Mouse (Mus musculus) myocyte (in vitro differentiated cells): ENCODE results near the gene Cacna1e.

Experiments used
- CEBPB ChIP-seq: IDR thresholded peaks from 2 replicates; pipeline ENCODE4 v1.6.1; 2011; ENCODE audit warnings: mild to moderate bottlenecking, moderate library complexity; ENCODE audit not compliant: poor library complexity, insufficient read depth, severe bottlenecking
- MAX ChIP-seq: IDR thresholded peaks from one replicate; pipeline ENCODE4 v1.6.1; 2011; ENCODE audit warnings: low read depth, mild to moderate bottlenecking, control low read depth
- MYOD1 ChIP-seq, 3 experiments: IDR thresholded peaks; one replicate each; pipeline ENCODE4 v1.6.1; 2011; ENCODE audit warnings: control low read depth in 2 of 3, low read depth in 2 of 3, mild to moderate bottlenecking in 2 of 3, moderate library complexity in 1 of 3; ENCODE audit not compliant: insufficient read length in 2 of 3, control insufficient read depth in 1 of 3
- MYOG ChIP-seq, 3 experiments: IDR thresholded peaks; one replicate each; pipeline ENCODE4 v1.6.1; 2011; ENCODE audit warnings: control low read depth in 2 of 3, low read depth in 2 of 3, mild to moderate bottlenecking in 2 of 3; ENCODE audit not compliant: insufficient read length in 2 of 3, control insufficient read depth in 1 of 3, insufficient read depth in 1 of 3
- POLR2A ChIP-seq: IDR thresholded peaks from one replicate; pipeline ENCODE4 v1.6.1; 2011; ENCODE audit warnings: low read depth, mild to moderate bottlenecking, control low read depth, moderate library complexity; ENCODE audit not compliant: insufficient read length
- POLR2AphosphoS2 ChIP-seq: IDR thresholded peaks from one replicate; pipeline ENCODE4 v1.6.1; 2011; ENCODE audit warnings: low read depth, control low read depth; ENCODE audit not compliant: insufficient read length
- SRF ChIP-seq: IDR thresholded peaks from one replicate; pipeline ENCODE4 v1.6.1; 2011; ENCODE audit warnings: low read depth; ENCODE audit not compliant: control insufficient read depth, insufficient read length
- TCF12 ChIP-seq: IDR thresholded peaks from one replicate; pipeline ENCODE4 v1.6.1; 2011; ENCODE audit warnings: mild to moderate bottlenecking, control low read depth; ENCODE audit not compliant: poor library complexity, insufficient read depth, severe bottlenecking
- TCF3 ChIP-seq: IDR thresholded peaks from one replicate; pipeline ENCODE4 v1.6.1; 2011; ENCODE audit warnings: low read depth, control low read depth; ENCODE audit not compliant: insufficient read length
- USF1 ChIP-seq: IDR thresholded peaks from one replicate; pipeline ENCODE4 v1.6.1; 2011; ENCODE audit warnings: low read depth, mild to moderate bottlenecking, control low read depth, moderate library complexity

- TF ChIP-seq POLR2A (no peak), CEBPB (no peak), SRF (no peak), TCF12 (no peak), MYOG (IDR thresholded peaks at IDR 0.05; ENCODE audit: control insufficient read depth in 1 of 3, insufficient read depth in 1 of 3, insufficient read length in 2 of 3, low read depth in 2 of 3) (no peak), USF1 (no peak), TCF3 (no peak), MAX (no peak), POLR2AphosphoS2 (no peak), MYOD1 (IDR thresholded peaks at IDR 0.05; ENCODE audit: control insufficient read depth in 1 of 3, insufficient read length in 2 of 3, low read depth in 2 of 3) (no peak)
Measured at GRCm38 (mm10) chr1:154702623-154703022, 181.7 kb downstream of the Cacna1e start.
